Mouse (Mus musculus): ENCODE measurements around the gene Ifitm5.

- TF ChIP-seq CTCF (IDR thresholded peaks at IDR 0.05; ENCODE audit: low read depth, low read length): no peak
- TF ChIP-seq POLR2A (IDR thresholded peaks at IDR 0.05; ENCODE audit: extremely low read depth, insufficient read depth, low read length): no peak
These were observed 20.8 kb upstream of the Ifitm5 start for GRCm38 (mm10) chr7:140970931-140971330.
